ENCODE assay signal across 8 mouse cellular contexts in genomic region chr4:149675378-149676261, GRCm38 (mm10). TPM values are rescaled to one million over a fixed set of nuclear protein-coding genes. Genes with fewer than 3 reads are reported as not detected.
A peak's percentile ranks its signal among the peaks of the same experiment; 100 is the strongest.
DNase-seq lines count a peak whose midpoint lies in the region; ATAC-seq and TF ChIP-seq lines count a peak whose summit lies in the region.

No protein-coding gene starts in this region.

- ATAC-seq in forebrain, embryonic 13.5 days: peak; percentile 93
- peak; percentile 88 for ATAC-seq in liver, postnatal 0 days
- peak; percentile 93 for ATAC-seq in neural tube, embryonic 13.5 days (ENCODE audit: low read depth)

- WGBS in forebrain, embryonic 13.5 days: under 1% methylated on average over 57 of the region's 60 CpGs
- 21% methylated on average over 60 of the region's 60 CpGs for WGBS in liver, postnatal 0 days (ENCODE audit: insufficient replicate concordance)
- under 1% methylated on average over 58 of the region's 60 CpGs for WGBS in neural tube, embryonic 13.5 days

- no peaks in the 10 kb centered on the region for H3K36me3 ChIP-seq in E14TG2a.4 (ENCODE audit: insufficient read depth, low read length)
- H3K36me3 ChIP-seq in forebrain, embryonic 13.5 days (ENCODE audit: poor library complexity, severe bottlenecking): no peaks in the 10 kb centered on the region; the same call in 1 of the 2 replicates
- peaks cover 7% of the 10 kb centered on the region; the same call in 1 of the 2 replicates for H3K36me3 ChIP-seq in liver, postnatal 0 days (replicated peaks; ENCODE audit: insufficient read depth, low read length)
- H3K36me3 ChIP-seq in neural tube, embryonic 13.5 days: peaks cover 20% of the 10 kb centered on the region

- TF ChIP-seq EP300 in liver, postnatal 0 days (IDR thresholded peaks at IDR 0.05; ENCODE audit: low read depth): no peak

- peak overlapping the region; percentile 84 for H3K4me3 ChIP-seq in E14TG2a.4 (replicated peaks; ENCODE audit: low read length)
- peak overlapping the region; percentile 68 for H3K4me3 ChIP-seq in forebrain, embryonic 13.5 days
- peak overlapping the region; percentile 45 for H3K4me3 ChIP-seq in liver, postnatal 0 days (ENCODE audit: low read depth, low read length)
- H3K4me3 ChIP-seq in neural tube, embryonic 13.5 days: peak overlapping the region; percentile 68

- peaks cover 64% of the 10 kb centered on the region for H3K4me1 ChIP-seq in E14TG2a.4 (replicated peaks; ENCODE audit: low read depth, low read length)
- H3K4me1 ChIP-seq in forebrain, embryonic 13.5 days: 0 out of 2 replicates have a peak, but pooled peaks cover 8% of the 10 kb centered on the region
- H3K4me1 ChIP-seq in liver, postnatal 0 days (ENCODE audit: insufficient read depth): peaks cover 8% of the 10 kb centered on the region; the same call in 1 of the 2 replicates
- peaks cover 21% of the 10 kb centered on the region for H3K4me1 ChIP-seq in neural tube, embryonic 13.5 days (replicated peaks)

- intact Hi-C loops in heart, postnatal 10 days (cut with DNase I): no loop called here

- TF ChIP-seq CTCF in E14TG2a.4 (conservative IDR thresholded peaks at IDR 0.05; ENCODE audit: low read length): no peak
- TF ChIP-seq CTCF in liver, postnatal 0 days (IDR thresholded peaks at IDR 0.05; ENCODE audit: low read depth): no peak

- peaks cover 36% of the 10 kb centered on the region for H3K27me3 ChIP-seq in E14TG2a.4 (ENCODE audit: insufficient read depth, low read length)
- H3K27me3 ChIP-seq in forebrain, embryonic 13.5 days: peaks cover 19% of the 10 kb centered on the region
- 0 out of 2 replicates have a peak, but pooled peaks cover 4% of the 10 kb centered on the region for H3K27me3 ChIP-seq in liver, postnatal 0 days (ENCODE audit: insufficient read depth, low read length)
- H3K27me3 ChIP-seq in neural tube, embryonic 13.5 days: peaks cover 13% of the 10 kb centered on the region

- peak overlapping the region; percentile 74 for H3K9ac ChIP-seq in forebrain, embryonic 13.5 days
- H3K9ac ChIP-seq in liver, postnatal 0 days (replicated peaks): peak overlapping the region; percentile 46
- peak overlapping the region; percentile 81 for H3K9ac ChIP-seq in neural tube, embryonic 13.5 days

- peak overlapping the region; percentile 59; the same call in 1 of the 2 replicates for H3K27ac ChIP-seq in forebrain, embryonic 13.5 days
- H3K27ac ChIP-seq in liver, postnatal 0 days (ENCODE audit: low read depth): no peak overlapping the region
- peak overlapping the region; percentile 81 for H3K27ac ChIP-seq in neural tube, embryonic 13.5 days (replicated peaks)

- H3K4me2 ChIP-seq in forebrain, embryonic 13.5 days: peak overlapping the region; percentile 93
- H3K4me2 ChIP-seq in liver, postnatal 0 days (ENCODE audit: low read depth, low read length): peak overlapping the region; percentile 78
- peak overlapping the region; percentile 77 for H3K4me2 ChIP-seq in neural tube, embryonic 13.5 days

- H3K9me3 ChIP-seq in E14TG2a.4 (ENCODE audit: low read length): no peaks in the 10 kb centered on the region
- 0 out of 2 replicates have a peak, but pooled peaks cover 6% of the 10 kb centered on the region for H3K9me3 ChIP-seq in forebrain, embryonic 13.5 days (replicated peaks)
- H3K9me3 ChIP-seq in liver, postnatal 0 days (ENCODE audit: low read length): no peaks in the 10 kb centered on the region
- no peaks in the 10 kb centered on the region for H3K9me3 ChIP-seq in neural tube, embryonic 13.5 days

- DNase-seq in cerebellum, adult 11-12 months: peak; percentile 84
- DNase-seq in heart, postnatal 10 days: peak; percentile 80
- DNase-seq in kidney, postnatal 4 days: peak; percentile 87 to 90
- peak; percentile 83 for DNase-seq in liver, postnatal 0 days
- peak; percentile 92 for DNase-seq in testis, postnatal 10 days (ENCODE audit: low spot score)

RNA-seq across cellular contexts. Expression of gene Pik3cd, which starts 26.8 kb away (rescaled TPM):
- polyA plus RNA-seq in forebrain, embryonic 13.5 days (2015; fragmentation: Nextera tagmentation; extraction: Ambion mirVana): 8.0 and 9.0 TPM in 2 replicates
- 1 to 10 TPM; 4.1 to 4.6 TPM for total RNA-seq in heart, postnatal 10 days (2021)
- 4.9 and 7.8 TPM in 2 replicates for polyA plus RNA-seq in liver, postnatal 0 days (2015; fragmentation: Nextera tagmentation; extraction: Ambion mirVana)
- 17.8 and 20.0 TPM in 2 replicates for polyA plus RNA-seq in neural tube, embryonic 13.5 days (2015; fragmentation: Nextera tagmentation; extraction: Ambion mirVana)
